Mouse (Mus musculus) ovary, adult 10 weeks (tissue): ENCODE measurements around the gene Zfp691. TPM values are rescaled to one million over a fixed set of nuclear protein-coding genes. Genes with fewer than 3 reads are reported as not detected.

Experiments
- polyA plus RNA-seq: library from polyadenylated mRNA; stranded (reverse); fragments of 350-450 nt; fragmentation: Illumina TruSeq; extraction: RNeasy Lipid Tissue Mini Kit (QIAGEN cat#74804); gene quantifications from one replicate; pipeline ENCODE4 v1.2.3, GENCODE M21; 2014

Gene Zfp691
- polyA plus RNA-seq = 0.63 TPM

GRCm38 (mm10) chr4:119173851-119174453 lies at the start of gene Zfp691:
Gene Zfp691, minus strand, starts transcription at chr4:119174195.

DNA sequence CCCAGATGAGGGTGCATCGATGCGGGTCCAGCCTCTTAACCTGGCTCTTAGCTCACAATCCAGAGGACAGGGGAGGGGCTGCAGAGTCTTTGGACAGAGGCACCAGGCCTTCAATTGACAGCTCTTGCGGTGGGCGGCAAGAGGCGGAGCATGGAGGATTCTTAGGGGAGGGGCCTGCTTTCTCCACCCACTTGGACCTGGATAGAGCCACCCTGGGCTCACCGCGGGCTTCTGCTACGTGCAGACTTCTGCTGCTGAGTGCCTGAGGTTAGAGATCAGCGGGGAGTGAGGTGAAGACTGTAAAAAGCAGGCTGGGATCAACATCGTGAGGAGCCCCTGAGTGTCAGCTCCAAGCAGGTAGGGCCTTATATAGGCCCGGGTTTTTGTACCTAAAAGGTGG lies 44.2 kb upstream of the Zfp691 start, which contains the start of gene Tmem269:
Gene Tmem269, minus strand, starts transcription at position 49 of the 400 bp plus-strand sequence.

DNA sequence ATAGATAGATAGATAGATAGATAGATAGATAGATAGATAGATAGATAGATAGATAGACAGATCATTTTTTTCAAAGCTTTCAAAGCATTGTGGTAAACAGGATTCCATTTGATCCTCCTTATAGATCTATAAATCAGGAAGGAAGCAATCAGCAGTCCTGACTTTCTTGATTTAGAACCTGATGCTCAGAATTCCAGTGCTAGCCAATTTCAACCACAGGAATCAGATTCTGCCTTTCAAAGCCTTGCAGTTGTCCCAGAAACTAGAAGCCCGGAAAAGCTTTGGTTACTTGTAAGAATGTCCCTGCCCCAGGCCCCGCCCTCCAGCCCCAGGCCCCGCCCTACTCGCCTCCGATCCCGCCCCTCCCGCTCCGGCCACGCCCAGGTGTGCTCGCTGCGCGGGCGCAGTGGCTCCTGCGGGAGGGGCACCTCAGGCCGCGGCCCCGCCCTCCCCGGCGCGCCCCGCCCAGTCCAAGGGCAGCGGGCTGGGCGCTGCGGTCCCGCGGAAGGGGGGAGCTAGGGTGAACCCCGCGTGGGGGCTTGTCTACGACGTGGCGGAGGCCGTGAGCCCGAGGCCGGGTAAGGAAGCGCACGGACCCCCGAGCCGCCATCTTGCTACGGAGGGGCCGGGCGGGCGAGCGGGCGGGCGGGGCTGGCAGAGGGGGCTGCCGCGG lies 21.1 kb upstream of the Zfp691 start, which contains the start of gene Svbp:
Gene Svbp, plus strand, starts transcription at position 398 of the 673 bp plus-strand sequence.

GRCm38 (mm10) chr4:119189864-119190263 lies 15.9 kb upstream of the Zfp691 start, which contains the start of gene Ermap:
Gene Ermap, minus strand, starts transcription at chr4:119190011.

Other genes starting within 250 kb of the Zfp691 start
- gene Olfr1328, start 235.6 kb downstream of the Zfp691 start, polyA plus RNA-seq = not detected
- gene Lao1, start 212.6 kb downstream of the Zfp691 start, polyA plus RNA-seq = 0.43 TPM
- gene Slc2a1, start 65.5 kb downstream of the Zfp691 start, polyA plus RNA-seq = 5.2 TPM
- gene Ermap, start 15.8 kb upstream of the Zfp691 start, polyA plus RNA-seq = 4.1 TPM
- 18.0 TPM for gene Svbp, start 21.1 kb upstream of the Zfp691 start, polyA plus RNA-seq
- 3.1 TPM for gene Tmem269, start 44.0 kb upstream of the Zfp691 start, polyA plus RNA-seq
- 7.4 TPM for gene AU022252, start 58.5 kb upstream of the Zfp691 start, polyA plus RNA-seq
- gene P3h1, start 58.7 kb upstream of the Zfp691 start, polyA plus RNA-seq = 49.4 TPM
- not detected for gene Cldn19, start 81.2 kb upstream of the Zfp691 start, polyA plus RNA-seq
- gene Ybx1, start 120.4 kb upstream of the Zfp691 start, polyA plus RNA-seq = 802 TPM
- 40.9 TPM for gene Ppih, start 146.4 kb upstream of the Zfp691 start, polyA plus RNA-seq
- gene Ccdc30, start 241.3 kb upstream of the Zfp691 start, polyA plus RNA-seq = 11.7 TPM
- gene Ppcs, start 248.2 kb upstream of the Zfp691 start, polyA plus RNA-seq = 19.5 TPM
- 2.0 TPM for gene Zmynd12, start 248.6 kb upstream of the Zfp691 start, polyA plus RNA-seq